Mouse (Mus musculus) 3134 (cell line): ENCODE measurements around the gene Fscn3.

Experiments
- DNase-seq: peaks from one replicate; pipeline ENCODE4 v3.0.0-alpha.2; 2011; ENCODE audit warnings: low spot score; ENCODE audit not compliant: insufficient read length; ENCODE audit errors: extremely low read depth

Gene Fscn3

GRCm38 (mm10) chr6:28423767-28424695 is 3.6 kb upstream of the Fscn3 start:
- DNase-seq = peak; percentile 69

- no peak for DNase-seq
Measured at GRCm38 (mm10) chr6:28425019-28425418, 2.6 kb upstream of the Fscn3 start.

DNA sequence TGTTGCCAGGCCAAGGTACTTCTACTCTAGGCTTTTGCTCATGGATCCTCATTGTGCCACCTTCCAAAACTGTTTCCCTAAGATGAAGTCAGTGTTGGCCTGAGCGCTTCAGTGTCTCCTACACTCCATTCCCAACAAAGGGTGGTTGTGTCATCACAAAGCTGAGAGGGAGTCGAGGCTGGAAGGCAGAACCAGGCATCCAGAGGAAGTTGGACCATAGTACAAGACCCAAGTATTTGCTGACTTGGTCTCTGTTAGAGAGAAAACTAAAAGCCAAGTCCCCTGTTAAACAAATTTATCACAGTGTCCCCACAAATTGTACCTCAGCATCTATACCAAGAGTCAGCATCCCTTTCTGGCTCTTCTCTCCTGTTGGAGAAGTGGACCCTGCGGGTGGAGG is 701 bp downstream of the Fscn3 start, which contains the start of gene Gcc1:
TSS of gene Gcc1 (minus strand) at position 101 of the 400 bp plus-strand sequence.
- DNase-seq = no peak

- DNase-seq = no peak
Measured at GRCm38 (mm10) chr6:28429870-28430269, 2.3 kb downstream of the Fscn3 start.

DNA sequence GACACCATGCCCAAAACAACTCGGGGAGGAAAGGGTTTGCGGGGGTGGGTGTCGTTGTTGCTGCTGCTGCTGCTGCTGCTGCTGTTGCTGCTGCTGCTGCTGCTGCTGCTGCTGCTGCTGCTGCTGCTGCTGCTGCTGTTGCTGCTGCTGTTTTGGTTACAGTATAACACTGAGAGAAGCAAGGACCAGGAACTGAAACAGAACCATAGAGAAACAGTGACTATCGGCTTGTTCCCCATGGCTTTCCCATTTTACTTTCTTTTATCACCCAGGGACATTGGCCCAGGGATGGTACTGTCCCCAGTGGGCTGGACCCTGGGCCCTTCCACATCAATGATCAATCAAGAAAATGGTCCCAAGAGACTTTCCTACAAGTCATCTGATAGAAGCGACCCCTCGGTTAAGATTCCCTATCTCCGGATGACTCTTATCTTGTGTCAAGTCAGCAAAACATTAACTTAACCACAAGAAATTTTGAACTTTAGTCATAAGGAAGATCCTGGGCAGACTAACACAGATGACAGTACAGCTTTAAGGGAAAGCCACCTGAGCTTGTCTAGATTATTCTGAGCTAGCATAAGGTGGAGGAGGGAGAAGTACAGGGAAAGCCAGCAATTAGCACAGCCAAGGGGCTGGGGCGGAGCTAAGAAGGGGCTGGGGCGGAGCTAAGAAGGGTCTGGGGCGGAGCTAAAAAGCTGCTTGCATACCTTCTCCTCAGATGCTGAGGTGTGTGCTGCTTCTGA is 3.4 kb downstream of the Fscn3 start:
- DNase-seq = no peak

GRCm38 (mm10) chr6:28431538-28431855 is 3.9 kb downstream of the Fscn3 start:
- no peak for DNase-seq

GRCm38 (mm10) chr6:28447937-28448336 is 20.3 kb downstream of the Fscn3 start:
- DNase-seq = no peak

GRCm38 (mm10) chr6:28449253-28449652 is 21.7 kb downstream of the Fscn3 start, which contains the start of gene Pax4:
Pax4 (minus strand) TSS chr6:28449353.
- no peak for DNase-seq

- DNase-seq = no peak
Measured at GRCm38 (mm10) chr6:28450481-28450880, 22.9 kb downstream of the Fscn3 start.

GRCm38 (mm10) chr6:28450977-28451376 is 23.4 kb downstream of the Fscn3 start:
- DNase-seq = no peak

GRCm38 (mm10) chr6:28459221-28459668 is 31.7 kb downstream of the Fscn3 start:
- DNase-seq = no peak

DNA sequence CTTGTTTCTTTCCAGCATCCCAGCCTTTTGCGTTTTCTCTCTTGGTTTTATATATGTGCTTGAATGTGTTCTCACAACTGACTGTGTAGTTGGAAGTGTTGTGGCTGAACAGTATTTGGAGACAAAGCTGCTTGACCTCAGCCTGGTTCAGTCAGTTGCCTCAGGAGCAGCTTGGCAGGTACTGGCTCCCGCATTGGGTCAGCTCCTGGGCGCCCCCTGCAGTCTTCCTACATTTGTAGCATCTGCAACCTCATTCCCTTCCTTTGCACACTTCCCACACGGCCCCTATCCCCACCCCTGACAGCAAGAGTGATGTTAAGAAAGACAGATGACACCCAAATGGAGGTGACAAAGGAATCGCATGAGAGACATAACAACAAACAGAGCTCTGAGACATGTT is 32.9 kb downstream of the Fscn3 start:
- DNase-seq = no peak

DNA sequence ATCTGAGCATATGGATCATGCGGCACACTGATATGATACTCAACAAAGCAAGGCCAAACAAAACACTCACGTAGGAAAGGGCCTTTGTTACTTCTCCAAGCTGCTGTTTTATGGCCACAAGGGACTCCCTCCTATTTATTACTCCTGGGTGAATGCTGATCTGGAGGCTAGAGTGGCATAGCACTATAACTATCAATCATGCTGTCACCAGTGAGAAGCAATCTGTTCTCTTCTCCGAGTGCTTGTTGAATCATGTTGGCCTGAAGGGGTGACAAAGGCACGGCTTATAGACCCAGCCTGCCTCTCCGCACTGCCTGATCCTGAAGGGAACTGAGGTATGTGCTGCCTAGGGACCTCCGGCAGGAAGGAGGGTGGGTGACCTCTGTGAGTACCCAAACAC is 37.0 kb downstream of the Fscn3 start:
- DNase-seq = no peak

DNA sequence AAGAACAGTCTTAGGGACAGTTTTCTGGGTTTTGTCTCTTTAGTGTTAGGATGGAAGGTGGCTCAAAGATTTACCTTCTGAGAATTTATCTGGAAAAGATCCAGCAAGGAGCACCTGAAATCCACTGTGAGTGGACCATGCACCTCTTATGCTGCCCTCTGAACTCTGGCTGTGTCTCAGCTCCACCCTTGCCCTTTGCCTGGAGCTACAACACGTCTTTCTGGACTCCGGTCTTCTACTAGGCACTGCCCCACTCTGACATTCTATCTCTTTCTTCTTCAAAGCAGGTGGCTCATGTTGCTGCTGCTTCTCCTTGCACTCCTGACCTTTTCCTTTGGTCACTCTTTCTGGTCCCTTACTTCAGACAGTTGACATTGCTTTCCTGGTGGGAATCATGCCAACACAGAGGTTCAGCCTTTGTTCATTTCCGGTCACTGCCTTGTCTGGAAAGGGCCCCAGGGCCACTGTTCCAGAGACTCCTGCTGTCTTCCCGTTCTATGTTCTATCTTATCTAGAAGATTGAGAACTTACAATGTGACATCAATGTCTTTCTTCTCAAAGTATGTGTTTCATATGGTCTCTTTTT is 42.5 kb downstream of the Fscn3 start:
- no peak for DNase-seq

DNA sequence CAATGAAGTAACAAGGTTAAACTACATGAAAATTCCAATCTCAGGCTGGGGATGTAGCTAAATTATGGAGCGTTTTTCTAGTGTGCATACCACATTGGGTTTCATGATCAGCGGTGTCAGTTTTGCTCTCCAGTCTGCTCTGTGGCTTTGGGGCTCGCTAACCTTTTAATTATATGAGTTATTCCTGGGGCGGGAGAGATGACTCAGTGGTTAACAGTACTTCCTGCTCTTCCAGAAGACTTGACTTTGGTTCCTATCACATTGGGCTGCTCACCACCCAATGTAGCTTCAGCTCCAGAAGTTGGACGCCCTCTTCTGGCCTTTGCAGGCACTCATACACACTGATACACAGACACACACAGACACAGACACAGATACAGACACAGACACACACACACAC is 43.0 kb downstream of the Fscn3 start:
- peak; percentile 28 for DNase-seq

DNA sequence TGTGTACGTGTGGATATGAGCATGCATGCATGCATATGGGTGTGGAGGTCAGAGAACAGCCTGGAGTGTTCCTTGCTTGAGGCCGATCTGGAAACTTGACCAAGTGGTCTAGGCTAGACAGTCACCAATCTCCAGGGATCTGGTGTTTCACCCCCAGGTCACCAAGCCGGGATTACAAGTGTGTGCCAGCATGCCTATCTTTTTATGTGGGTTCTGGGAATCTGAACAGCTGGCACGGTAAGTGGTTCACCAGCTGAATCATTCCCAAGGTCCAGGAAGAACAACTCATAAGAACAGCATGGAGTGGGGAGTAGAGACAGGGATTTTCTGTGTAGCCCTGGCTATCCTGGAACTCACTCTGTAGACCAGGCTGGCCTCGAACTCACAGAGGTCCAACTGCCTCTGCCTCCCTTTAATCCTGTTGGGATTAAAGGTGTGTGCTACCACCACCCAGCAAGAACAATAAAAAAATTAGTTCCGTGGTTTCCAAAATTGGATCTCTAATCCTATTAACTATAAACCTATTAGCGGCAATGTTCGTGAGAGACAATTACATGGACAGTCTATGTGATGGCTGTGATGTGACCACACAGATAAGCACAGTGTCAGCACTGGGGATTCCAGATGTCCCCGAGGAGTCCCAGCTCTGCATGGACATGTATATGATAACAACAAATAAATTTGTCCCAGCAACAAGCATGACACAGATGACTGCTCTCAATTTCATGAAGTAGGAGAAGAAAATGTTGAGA is 43.9 kb downstream of the Fscn3 start:
- peak; percentile 46 for DNase-seq

GRCm38 (mm10) chr6:28474211-28474610 is 46.6 kb downstream of the Fscn3 start:
- peak; percentile 31 for DNase-seq

DNA sequence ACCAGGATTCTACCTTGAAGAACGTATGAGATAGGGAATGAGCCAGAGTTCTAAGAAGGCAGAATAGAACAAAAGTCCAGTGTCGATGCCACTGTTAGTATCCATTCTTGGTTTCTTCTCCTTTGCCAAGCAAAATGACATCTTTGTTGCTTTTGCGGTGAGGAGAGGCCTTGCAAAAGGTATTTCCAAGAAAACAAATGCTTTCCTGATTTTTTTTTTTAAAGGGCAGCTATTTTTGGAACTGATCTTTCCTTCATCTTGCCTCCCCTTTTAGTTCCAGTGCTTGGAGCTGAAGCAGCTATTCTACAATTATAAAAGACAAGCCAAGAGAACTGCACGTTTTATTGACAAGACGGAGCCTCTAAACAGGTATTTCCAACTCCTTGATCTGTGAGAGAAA is 47.2 kb downstream of the Fscn3 start, which contains the start of gene Snd1:
TSS of gene Snd1 (plus strand) at position 301 of the 400 bp plus-strand sequence.
- no peak for DNase-seq

GRCm38 (mm10) chr6:28479865-28480751 is 52.5 kb downstream of the Fscn3 start:
- DNase-seq = peak; percentile 100
